Comparison of ENCODE assay signal across 9 mouse cellular contexts in the genomic region with DNA sequence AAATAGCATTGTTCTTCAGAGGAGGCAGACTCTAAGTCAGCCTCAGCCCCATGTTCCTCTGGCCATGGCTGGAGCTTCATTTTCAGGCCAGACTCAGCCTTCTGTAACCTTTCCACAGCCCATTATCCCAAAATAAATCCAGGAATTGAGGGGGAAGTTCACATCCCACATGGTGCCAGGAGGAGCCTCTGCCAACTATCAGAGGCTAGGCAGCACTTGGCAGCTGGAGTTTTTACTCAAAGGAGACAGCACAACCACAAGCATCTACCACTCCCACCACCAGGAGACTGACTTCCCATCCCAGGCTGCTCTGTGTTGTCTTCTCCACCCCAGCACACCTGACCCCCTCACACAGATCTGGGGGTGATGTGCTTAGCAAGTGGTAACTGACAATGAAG.
DNase-seq lines count a peak whose midpoint lies in the region; ATAC-seq and TF ChIP-seq lines count a peak whose summit lies in the region.
"Had no signal": no experiment of that assay in that cellular context is flagged by ENCODE, and none has a peak within 500 bp of the region (broad histone marks: within the 10 kb centered on the region; RNA-seq: fewer than 3 reads in every experiment).

No protein-coding gene starts in this region.

- no peaks in the 10 kb centered on the region for H3K79me2 ChIP-seq in C2C12 (ENCODE audit: control insufficient read depth, insufficient read depth)

- H3K27me3 ChIP-seq in C2C12 (ENCODE audit: control insufficient read depth, insufficient read depth, insufficient read length), result no peaks in the 10 kb centered on the region
- H3K27me3 ChIP-seq in forebrain, embryonic 14.5 days (replicated peaks; ENCODE audit: control insufficient read depth, insufficient read depth, low read length), result no peaks in the 10 kb centered on the region
- no peaks in the 10 kb centered on the region; the same call in 1 of the 2 replicates for H3K27me3 ChIP-seq in intestine, postnatal 0 days (replicated peaks; ENCODE audit: control insufficient read depth, insufficient read depth, low read length)
- peaks cover 50% of the 10 kb centered on the region for H3K27me3 ChIP-seq in liver, embryonic 12.5 days (replicated peaks)

- peak overlapping the region; percentile 59; the same call in 1 of the 2 replicates for H3K27ac ChIP-seq in forebrain, embryonic 14.5 days (ENCODE audit: low read depth, low read length)
- H3K27ac ChIP-seq in intestine, postnatal 0 days (ENCODE audit: low read depth, low read length), result no peak overlapping the region
- H3K27ac ChIP-seq in liver, embryonic 12.5 days, result no peak overlapping the region

- H3K79me3 ChIP-seq in C2C12 (ENCODE audit: low read depth), result no peaks in the 10 kb centered on the region

- peaks cover 61% of the 10 kb centered on the region for H3K4me1 ChIP-seq in forebrain, embryonic 14.5 days (ENCODE audit: control insufficient read depth, insufficient read depth, low read length)
- H3K4me1 ChIP-seq in intestine, postnatal 0 days (replicated peaks; ENCODE audit: control insufficient read depth, insufficient read depth, low read length), result peaks cover 3% of the 10 kb centered on the region
- H3K4me1 ChIP-seq in liver, embryonic 12.5 days, result peaks cover 56% of the 10 kb centered on the region

- no peaks in the 10 kb centered on the region for H3K9me3 ChIP-seq in forebrain, embryonic 14.5 days (replicated peaks; ENCODE audit: control insufficient read depth, low read length)
- H3K9me3 ChIP-seq in intestine, postnatal 0 days (ENCODE audit: control insufficient read depth), result no peaks in the 10 kb centered on the region
- H3K9me3 ChIP-seq in liver, embryonic 12.5 days (replicated peaks), result no peaks in the 10 kb centered on the region

- no peak overlapping the region for H3ac ChIP-seq in C2C12 (ENCODE audit: control insufficient read depth, insufficient read length, low read depth)

- ATAC-seq in forebrain, embryonic 14.5 days, result no peak
- ATAC-seq in intestine, postnatal 0 days, result no peak
- ATAC-seq in liver, embryonic 12.5 days, result no peak

- TF ChIP-seq CTCF in C2C12 (IDR thresholded peaks at IDR 0.05; ENCODE audit: control insufficient read depth, insufficient read depth, insufficient read length), result no peak
- peak; percentile 12; the same call in 1 of the 2 replicates for TF ChIP-seq CTCF in intestine, postnatal 0 days (IDR thresholded peaks at IDR 0.05; ENCODE audit: low read depth)

- no peak overlapping the region for H3K4me3 ChIP-seq in C2C12 (ENCODE audit: insufficient read depth, poor library complexity, severe bottlenecking)
- H3K4me3 ChIP-seq in forebrain, embryonic 14.5 days (ENCODE audit: low read depth, low read length), result no peak overlapping the region
- H3K4me3 ChIP-seq in intestine, postnatal 0 days (ENCODE audit: low read depth, low read length), result no peak overlapping the region
- H3K4me3 ChIP-seq in liver, embryonic 12.5 days, result no peak overlapping the region
- H3K4me3 ChIP-seq: megakaryocyte, embryonic 14.5 days had no signal

- no peaks in the 10 kb centered on the region for H3K36me3 ChIP-seq in C2C12 (ENCODE audit: control insufficient read depth, insufficient read depth)
- H3K36me3 ChIP-seq in forebrain, embryonic 14.5 days (ENCODE audit: control insufficient read depth, insufficient read depth, low read length), result no peaks in the 10 kb centered on the region
- no peaks in the 10 kb centered on the region for H3K36me3 ChIP-seq in intestine, postnatal 0 days (ENCODE audit: control insufficient read depth, insufficient read depth)
- H3K36me3 ChIP-seq in liver, embryonic 12.5 days, result no peaks in the 10 kb centered on the region

- no peak overlapping the region; the same call in 1 of the 2 replicates for H3K9ac ChIP-seq in forebrain, embryonic 14.5 days (ENCODE audit: low read length)
- H3K9ac ChIP-seq in intestine, postnatal 0 days (ENCODE audit: low read depth, low read length), result no peak overlapping the region
- H3K9ac ChIP-seq in liver, embryonic 12.5 days, result no peak overlapping the region; the same call in 1 of the 2 replicates

- H3K4me2 ChIP-seq in forebrain, embryonic 14.5 days (ENCODE audit: low read length), result peak overlapping the region; percentile 34; the same call in 1 of the 2 replicates
- H3K4me2 ChIP-seq in intestine, postnatal 0 days (replicated peaks; ENCODE audit: low read depth), result no peak overlapping the region
- H3K4me2 ChIP-seq in liver, embryonic 12.5 days, result no peak overlapping the region

- DNase-seq in frontal cortex, postnatal 36 days (ENCODE audit: low spot score in 2 of 2), result peak; percentile 32 to 44
- no peak for DNase-seq in frontal cortex, postnatal 25 days (ENCODE audit: low spot score in 2 of 2)
- DNase-seq in forebrain, embryonic 14.5 days (ENCODE audit: low spot score), result peak; percentile 44
- DNase-seq in urinary bladder, postnatal 10 days (ENCODE audit: low spot score), result no peak
- DNase-seq in retina, postnatal 1 day, result no peak

TF ChIP-seq in C2C12, 6 proteins besides CTCF, POLR2A, EP300 and RAD21:
- peak; percentile 46 for TF ChIP-seq MYOD1 (IDR thresholded peaks at IDR 0.05; ENCODE audit: control insufficient read depth, insufficient read length, low read depth)
- no peak for TF ChIP-seq CEBPB (IDR thresholded peaks at IDR 0.05; ENCODE audit: low read depth)

Comparison
In these comparisons a context has a peak if more than half of its experiments do, and no peak if none do; other contexts are left out.
1. DNase-seq: peak in frontal cortex, postnatal 36 days (2 of 2) and forebrain, embryonic 14.5 days (single experiment); none in frontal cortex, postnatal 25 days (0 of 2), urinary bladder, postnatal 10 days (single experiment) and retina, postnatal 1 day (single experiment).